Mouse (Mus musculus) monocyte, adult 2 months (primary cell): Measurements from ENCODE around the gene Gpr142.

Experiments used
- DNase-seq, 2 experiments: peaks; one replicate each; pipeline ENCODE4 v3.0.0; 2022; ENCODE audit warnings: low spot score in 2 of 2, low read depth in 1 of 2

Gpr142 gene

GRCm38 (mm10) chr11:114798624-114799023 lies at the start of gene Gpr142:
Gene Gpr142, plus strand, starts transcription at chr11:114798924.
- no peak for DNase-seq

GRCm38 (mm10) chr11:114764820-114765818 lies 33.6 kb upstream of the Gpr142 start, which contains the start of gene Kif19a:
Gene Kif19a, plus strand, starts transcription at chr11:114765388.
- DNase-seq: peak in 1 of 2 experiments; percentile 23

GRCm38 (mm10) chr11:114769911-114770310 lies 28.8 kb upstream of the Gpr142 start:
- DNase-seq: no peak

- no peak for DNase-seq
Observed at GRCm38 (mm10) chr11:114771896-114772295, 26.8 kb upstream of the Gpr142 start.

DNA sequence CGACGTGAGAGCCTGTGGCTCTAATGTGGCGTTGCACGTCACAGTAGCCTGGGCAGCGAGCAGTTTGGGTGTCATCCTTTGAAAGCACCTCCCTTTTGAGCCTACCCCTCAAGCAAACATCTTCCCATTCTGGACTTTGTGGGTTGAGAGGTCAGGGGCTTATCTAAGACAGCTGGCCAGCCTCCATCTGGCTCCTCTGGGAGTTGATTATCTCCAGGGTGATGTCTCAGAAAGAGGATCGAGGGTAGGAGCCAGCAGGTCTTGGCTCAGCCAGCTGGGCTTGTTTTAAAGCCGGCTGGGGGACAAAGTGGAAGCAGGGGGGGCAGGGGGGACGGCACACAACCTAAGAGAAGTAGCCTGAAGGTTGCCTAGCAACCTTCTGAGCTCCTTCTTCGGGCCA lies 18.6 kb upstream of the Gpr142 start:
- no peak for DNase-seq

DNA sequence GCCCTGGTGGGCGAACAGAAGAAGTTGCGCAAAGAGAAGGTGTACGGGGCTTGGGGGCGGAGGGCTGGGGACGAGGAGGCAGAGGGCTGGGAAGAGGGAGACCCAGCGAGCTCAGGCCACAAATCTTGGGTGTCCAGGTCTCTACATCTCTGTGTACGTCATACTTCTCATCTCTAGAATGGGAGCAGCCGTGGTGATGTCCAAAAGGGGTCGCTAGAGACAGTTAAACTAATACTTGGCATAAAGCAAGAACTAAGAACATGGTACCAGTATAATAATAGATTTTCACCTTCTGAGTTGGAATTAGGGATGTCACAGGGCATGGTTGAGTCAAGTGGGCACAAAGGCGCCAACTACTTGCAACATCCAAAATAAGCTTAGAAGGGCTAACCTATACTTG lies 12.8 kb upstream of the Gpr142 start:
- DNase-seq: no peak

GRCm38 (mm10) chr11:114786326-114786725 lies 12.4 kb upstream of the Gpr142 start:
- DNase-seq: no peak

DNA sequence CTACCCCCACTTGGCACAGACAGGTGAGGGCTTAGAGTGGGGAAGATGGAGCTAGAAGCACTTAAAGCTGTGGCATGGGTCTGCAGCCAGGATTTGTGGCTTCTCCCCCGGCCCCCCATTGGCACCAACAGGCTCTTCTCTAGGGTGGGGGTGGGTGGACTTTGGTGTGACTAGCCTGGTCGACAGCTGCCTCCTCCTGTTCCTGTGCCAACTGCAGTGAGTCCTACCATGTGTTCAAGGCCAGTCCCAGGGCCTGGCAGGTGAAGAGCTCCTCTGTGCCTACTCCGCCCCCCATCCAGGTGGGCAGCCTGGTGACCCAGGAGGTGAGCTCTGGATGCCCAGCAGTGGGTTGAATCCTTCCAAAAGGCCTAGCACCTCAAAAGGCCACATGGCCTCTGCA lies 11.1 kb upstream of the Gpr142 start:
- no peak for DNase-seq

DNA sequence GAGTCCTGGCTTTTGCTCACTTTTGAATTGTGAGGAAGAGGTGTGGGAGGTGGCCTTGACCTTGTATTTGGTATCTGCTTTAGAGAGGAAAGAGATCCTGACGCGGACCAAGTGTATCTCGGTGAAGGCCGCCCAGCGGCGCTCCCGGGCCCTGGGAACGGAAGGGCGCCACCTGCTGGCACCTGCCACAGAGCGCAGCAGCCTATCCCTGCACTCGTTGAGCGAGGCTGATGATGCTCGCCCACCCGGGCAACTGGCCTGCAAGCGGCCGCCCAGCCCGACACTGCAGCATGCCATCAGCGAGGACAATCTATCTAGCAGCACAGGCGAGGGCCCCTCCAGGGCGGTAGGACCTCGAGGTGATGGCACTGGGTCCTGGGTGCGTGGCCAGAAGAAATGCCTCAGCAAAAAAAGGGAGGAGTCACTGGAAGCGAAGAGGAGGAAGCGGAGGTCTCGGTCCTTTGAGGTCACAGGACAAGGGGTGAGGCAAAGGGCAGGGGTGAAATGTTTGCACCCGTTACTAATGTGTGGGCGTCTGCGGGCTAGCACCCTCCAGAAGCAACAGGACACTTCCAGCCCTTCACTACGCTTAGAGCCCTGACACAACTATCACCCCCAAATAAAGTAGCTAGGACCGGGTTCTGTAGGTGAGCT lies 9.5 kb upstream of the Gpr142 start:
- peak; percentile 33 to 81 for DNase-seq

- no peak for DNase-seq
Observed at GRCm38 (mm10) chr11:114789716-114790115, 9.0 kb upstream of the Gpr142 start.

DNA sequence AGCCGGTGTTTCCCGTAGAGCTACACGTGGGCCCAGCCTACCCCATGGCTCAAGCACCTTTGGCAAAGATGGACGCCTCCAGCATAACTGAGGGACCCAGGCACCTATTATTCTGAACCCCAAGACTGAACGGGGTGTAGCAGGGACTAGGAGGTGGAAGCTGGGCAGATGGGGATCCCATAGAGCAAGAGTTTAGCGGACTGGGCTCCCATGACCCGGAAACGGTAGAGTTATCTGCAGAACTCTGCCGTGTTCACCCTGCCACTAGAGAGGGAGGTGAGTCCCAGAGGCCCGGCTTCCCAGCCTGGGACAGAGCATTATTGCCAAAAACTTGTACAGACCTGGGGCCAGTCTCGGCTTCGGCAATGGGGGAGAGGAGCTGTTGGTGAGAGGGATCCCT lies 8.6 kb upstream of the Gpr142 start:
- no peak for DNase-seq

- DNase-seq: no peak
Observed at GRCm38 (mm10) chr11:114790841-114791240, 7.9 kb upstream of the Gpr142 start.

DNA sequence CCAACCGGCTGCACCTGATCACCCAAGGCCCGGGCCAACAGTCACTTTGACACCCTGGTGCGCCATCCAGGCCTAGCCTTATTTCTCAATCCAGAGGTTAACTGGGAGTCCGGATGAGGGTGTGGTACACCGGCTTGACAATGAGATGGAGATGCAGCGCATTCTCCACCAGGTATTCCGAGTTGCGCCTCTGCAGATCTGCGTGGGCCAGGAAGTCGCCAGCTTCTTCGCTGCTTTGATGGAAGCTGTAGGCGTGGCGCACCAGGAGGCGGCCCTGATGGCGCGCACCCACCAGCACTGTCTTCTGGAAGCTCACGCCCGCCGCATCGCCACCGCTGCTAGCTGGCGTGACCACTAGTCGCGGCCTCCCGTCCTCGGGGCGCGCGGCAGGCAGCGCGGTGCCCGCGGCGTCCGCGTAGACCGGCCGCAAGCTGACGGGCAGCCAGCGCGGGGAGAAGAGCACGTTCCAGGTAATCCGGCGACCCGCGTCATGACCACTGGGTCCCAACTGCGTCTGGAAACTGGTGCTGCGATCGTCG lies 7.3 kb upstream of the Gpr142 start:
- DNase-seq: no peak

DNA sequence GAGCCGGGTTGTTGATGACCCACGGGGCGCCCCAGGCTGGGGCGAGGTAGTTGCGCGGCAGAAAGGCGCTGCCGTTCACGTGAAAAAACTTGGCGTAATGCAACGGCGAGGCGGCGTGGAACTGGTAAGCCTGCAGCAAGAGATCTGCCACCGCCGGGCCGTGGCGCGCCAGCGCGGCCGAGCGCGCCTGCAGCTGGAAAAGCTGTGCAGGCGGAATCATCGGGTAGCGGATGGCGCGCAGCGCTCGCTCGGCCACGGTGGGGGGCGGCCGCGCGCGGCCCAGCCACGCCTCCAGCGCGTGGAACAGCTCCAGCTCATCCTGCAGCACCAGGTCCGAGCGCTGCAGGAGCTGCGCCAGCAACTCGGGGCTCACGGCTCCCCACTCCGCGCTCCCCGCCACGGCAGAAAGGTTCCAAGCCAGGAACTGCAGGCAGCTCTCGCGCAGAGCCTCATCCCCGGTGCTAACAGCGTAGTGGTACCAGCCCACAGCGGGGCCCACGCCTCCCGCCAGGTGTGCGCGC lies 6.8 kb upstream of the Gpr142 start:
- no peak for DNase-seq

DNA sequence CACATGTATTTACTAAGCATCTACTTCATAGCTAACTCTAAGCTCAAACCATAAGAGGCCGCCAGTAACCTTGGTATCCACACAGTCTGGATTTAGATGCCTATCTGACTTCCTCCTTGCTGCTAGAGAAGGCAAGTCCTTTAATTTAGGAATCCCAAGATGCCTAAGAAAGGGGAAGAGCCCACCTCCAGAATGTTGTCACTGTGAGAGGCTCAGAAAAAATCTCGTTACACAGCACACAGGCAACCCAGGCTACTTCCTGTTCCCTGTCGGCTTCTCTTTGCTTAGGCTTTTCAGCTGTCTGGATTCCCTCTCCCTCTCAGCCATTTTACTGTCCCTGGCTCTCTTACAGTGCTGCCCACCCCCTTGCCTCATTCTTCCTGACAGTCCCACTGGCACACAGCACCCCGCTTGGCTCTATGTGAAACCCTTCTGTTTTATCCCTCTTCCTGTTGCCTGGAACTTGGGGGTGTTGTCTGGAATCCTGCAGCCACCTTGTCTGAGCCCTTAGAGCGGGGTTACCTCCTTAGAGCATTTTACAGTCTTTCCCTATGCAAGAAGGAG lies 5.7 kb upstream of the Gpr142 start:
- no peak for DNase-seq

GRCm38 (mm10) chr11:114793868-114794545 lies 4.7 kb upstream of the Gpr142 start:
- no peak for DNase-seq

- no peak for DNase-seq
Observed at GRCm38 (mm10) chr11:114794691-114795090, 4.0 kb upstream of the Gpr142 start.

DNA sequence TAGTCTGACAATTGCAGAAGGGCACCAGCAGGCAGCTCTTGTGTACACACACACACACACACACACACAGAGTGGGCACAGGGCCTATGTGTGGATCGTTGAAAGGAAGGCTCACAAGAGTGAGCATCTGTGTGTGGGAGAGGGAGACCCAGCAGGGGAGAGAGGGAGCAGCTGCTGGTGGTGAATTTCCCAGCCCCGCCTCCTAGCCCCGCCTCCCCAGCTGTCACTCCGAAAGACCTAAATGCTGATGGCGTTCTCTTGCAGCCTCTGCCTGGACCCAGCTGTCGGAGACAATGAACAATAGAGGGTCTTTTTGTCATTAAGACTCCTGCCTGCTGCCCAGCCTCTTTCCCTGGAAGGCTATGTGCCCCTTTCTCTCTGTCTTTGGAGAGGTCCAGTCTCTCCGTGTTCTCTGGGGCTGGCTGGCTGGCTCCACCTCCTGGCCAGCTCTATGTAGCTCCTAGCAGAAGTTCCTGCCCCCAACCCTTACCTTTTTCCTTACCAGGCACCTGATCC lies 3.4 kb upstream of the Gpr142 start:
- DNase-seq: no peak

DNA sequence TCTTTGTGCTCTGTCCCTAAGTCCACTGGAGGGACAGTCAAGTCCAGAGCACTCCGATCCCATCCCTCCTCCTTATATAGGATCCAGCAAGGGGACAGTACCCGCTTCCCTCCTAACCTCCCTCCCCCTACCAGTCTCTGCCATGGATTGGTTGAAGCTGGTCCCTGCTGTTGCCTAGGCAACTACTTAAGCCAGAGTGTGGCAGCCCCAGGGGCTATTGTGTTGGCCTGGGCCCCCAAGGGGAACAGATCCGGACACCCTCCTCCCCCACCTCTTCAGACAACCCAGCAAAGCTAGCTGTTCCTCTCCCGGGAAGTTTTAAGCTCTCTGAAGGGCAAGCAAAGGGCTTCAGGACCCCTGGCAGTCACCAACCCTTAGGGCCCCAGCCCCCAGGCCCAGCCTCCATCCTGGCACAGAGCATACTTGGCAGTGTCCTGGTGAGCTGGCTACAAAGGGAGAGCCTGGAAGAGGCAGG lies 2.8 kb upstream of the Gpr142 start, which contains the start of gene Btbd17:
Btbd17 (minus strand) TSS at position 98 of the 475 bp plus-strand sequence.
- DNase-seq: no peak

DNA sequence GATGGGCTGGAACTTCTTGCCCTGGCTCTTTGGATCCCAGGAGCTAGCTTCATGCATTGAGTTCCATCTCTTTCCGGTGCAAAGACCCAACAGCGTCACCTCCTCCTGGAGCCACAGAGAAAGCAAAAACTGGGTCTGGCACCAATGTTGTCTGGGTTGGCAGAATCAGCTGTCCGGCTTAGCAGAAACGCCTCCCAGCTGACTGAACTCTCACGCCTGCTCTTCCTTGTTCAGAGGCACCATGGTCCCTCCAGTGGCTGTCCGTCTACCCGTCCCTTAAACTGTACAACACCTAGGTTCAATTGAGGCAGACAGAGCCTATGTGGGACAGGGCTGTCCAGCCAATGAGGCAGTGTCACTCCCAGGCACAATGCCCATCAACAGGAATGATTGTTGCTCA lies 1.5 kb upstream of the Gpr142 start:
- DNase-seq: no peak
